In genomic region chr16:18776556-18777100, GRCm38 (mm10) we compare ENCODE assay signal across 8 mouse cellular contexts. TPM values are rescaled to one million over a fixed set of nuclear protein-coding genes. Genes with fewer than 3 reads are reported as not detected.
DNase-seq lines count a peak whose midpoint lies in the region; ATAC-seq and TF ChIP-seq lines count a peak whose summit lies in the region.

Gene Cldn5, plus strand, starts transcription at chr16:18776847.

- H3K9ac ChIP-seq in intestine, postnatal 0 days (ENCODE audit: low read depth, low read length): peak within 1 kb of the TSS; percentile 31; the same call in 1 of the 2 replicates
- peak within 1 kb of the TSS; percentile 46; the same call in 1 of the 2 replicates for H3K9ac ChIP-seq in liver, embryonic 11.5 days (ENCODE audit: low read depth, low read length)
- peak within 1 kb of the TSS; percentile 66 for H3K9ac ChIP-seq in neural tube, embryonic 13.5 days

- H3K4me3 ChIP-seq in cerebellum, adult 2 months (replicated peaks; ENCODE audit: insufficient read depth, low read depth, low read length): peak within 1 kb of the TSS; percentile 14
- H3K4me3 ChIP-seq in intestine, postnatal 0 days (ENCODE audit: low read depth, low read length): peak within 1 kb of the TSS; percentile 41
- H3K4me3 ChIP-seq in liver, embryonic 11.5 days (ENCODE audit: low read depth, low read length): peak within 1 kb of the TSS; percentile 49
- H3K4me3 ChIP-seq in neural tube, embryonic 13.5 days: peak within 1 kb of the TSS; percentile 45

- no peaks in the 10 kb centered on the region for H3K4me1 ChIP-seq in cerebellum, adult 2 months (ENCODE audit: control insufficient read depth, insufficient read depth, low read length)
- H3K4me1 ChIP-seq in intestine, postnatal 0 days (replicated peaks; ENCODE audit: control insufficient read depth, insufficient read depth, low read length): no peaks in the 10 kb centered on the region; the same call in 1 of the 2 replicates
- no peaks in the 10 kb centered on the region; the same call in 1 of the 2 replicates for H3K4me1 ChIP-seq in liver, embryonic 11.5 days (replicated peaks; ENCODE audit: control insufficient read depth, insufficient read depth, low read length)
- peaks cover 25% of the 10 kb centered on the region for H3K4me1 ChIP-seq in neural tube, embryonic 13.5 days (replicated peaks)

- TF ChIP-seq POLR2A in cerebellum, adult 2 months (IDR thresholded peaks at IDR 0.05; ENCODE audit: borderline replicate concordance, insufficient read depth, low read length): no peak
- TF ChIP-seq POLR2A in brain, embryonic 14.5 days (IDR thresholded peaks at IDR 0.05; ENCODE audit: borderline replicate concordance, extremely low read depth, insufficient read depth, insufficient read length, poor library complexity, severe bottlenecking): no peak

- H3K27me3 ChIP-seq in cerebellum, adult 2 months (ENCODE audit: control insufficient read depth, insufficient read depth, low read length): no peaks in the 10 kb centered on the region
- H3K27me3 ChIP-seq in intestine, postnatal 0 days (replicated peaks; ENCODE audit: control insufficient read depth, insufficient read depth, low read length): peaks cover 33% of the 10 kb centered on the region
- H3K27me3 ChIP-seq in liver, embryonic 11.5 days (replicated peaks; ENCODE audit: control insufficient read depth, insufficient read depth, low read length): peaks cover 53% of the 10 kb centered on the region
- peaks cover 51% of the 10 kb centered on the region for H3K27me3 ChIP-seq in neural tube, embryonic 13.5 days

- H3K9me3 ChIP-seq in intestine, postnatal 0 days (ENCODE audit: control insufficient read depth): no peaks in the 10 kb centered on the region
- H3K9me3 ChIP-seq in liver, embryonic 11.5 days (ENCODE audit: control insufficient read depth, low read length): no peaks in the 10 kb centered on the region
- H3K9me3 ChIP-seq in neural tube, embryonic 13.5 days: no peaks in the 10 kb centered on the region

- TF ChIP-seq CTCF in cerebellum, adult 2 months (IDR thresholded peaks at IDR 0.05; ENCODE audit: borderline replicate concordance, insufficient read depth, low read depth, low read length): no peak
- no peak for TF ChIP-seq CTCF in brain, embryonic 14.5 days (IDR thresholded peaks at IDR 0.05; ENCODE audit: borderline replicate concordance, extremely low read depth, insufficient read depth, insufficient read length)
- no peak for TF ChIP-seq CTCF in intestine, postnatal 0 days (IDR thresholded peaks at IDR 0.05; ENCODE audit: low read depth)

- 10% methylated on average over 19 of the region's 19 CpGs for WGBS in cerebellum, adult 2 months
- 12% methylated on average over 19 of the region's 19 CpGs for WGBS in intestine, postnatal 0 days
- WGBS in liver, embryonic 11.5 days: 8% methylated on average over 19 of the region's 19 CpGs
- 3% methylated on average over 19 of the region's 19 CpGs for WGBS in neural tube, embryonic 13.5 days

- no peak within 1 kb of the TSS for H3K27ac ChIP-seq in cerebellum, adult 2 months (ENCODE audit: insufficient read depth, low read length)
- H3K27ac ChIP-seq in intestine, postnatal 0 days (ENCODE audit: low read depth, low read length): no peak within 1 kb of the TSS
- H3K27ac ChIP-seq in liver, embryonic 11.5 days (ENCODE audit: low read depth, low read length): no peak within 1 kb of the TSS
- H3K27ac ChIP-seq in neural tube, embryonic 13.5 days (replicated peaks): peak within 1 kb of the TSS; percentile 25

- H3K4me2 ChIP-seq in intestine, postnatal 0 days (replicated peaks; ENCODE audit: low read depth): peak within 1 kb of the TSS; percentile 67
- peak within 1 kb of the TSS; percentile 57 for H3K4me2 ChIP-seq in liver, embryonic 11.5 days
- peak within 1 kb of the TSS; percentile 65 for H3K4me2 ChIP-seq in neural tube, embryonic 13.5 days

- no peak for DNase-seq in cerebellum, adult 2 months
- DNase-seq in cerebellum, postnatal 4 days (ENCODE audit: low spot score in 2 of 2): no peak
- peak; percentile 24 for DNase-seq in brain, embryonic 14.5 days (ENCODE audit: low read depth)
- DNase-seq in heart, adult 11 months: peak; percentile 99
- DNase-seq in liver, embryonic 11.5 days (ENCODE audit: low spot score): no peak
- no peak for DNase-seq in thymus, postnatal 25 days

- peak; percentile 28; the same call in 1 of the 2 replicates for ATAC-seq in intestine, postnatal 0 days
- ATAC-seq in liver, embryonic 11.5 days (replicated peaks; ENCODE audit: low FRiP score): peak; percentile 65
- ATAC-seq in neural tube, embryonic 13.5 days (ENCODE audit: low read depth): peak; percentile 38

- H3K36me3 ChIP-seq in intestine, postnatal 0 days (ENCODE audit: control insufficient read depth, insufficient read depth): 0 out of 2 replicates have a peak, but pooled peaks cover 3% of the 10 kb centered on the region
- peaks cover 3% of the 10 kb centered on the region; the same call in 1 of the 2 replicates for H3K36me3 ChIP-seq in liver, embryonic 11.5 days (ENCODE audit: control insufficient read depth, insufficient read depth, low read length)
- H3K36me3 ChIP-seq in neural tube, embryonic 13.5 days: no peaks in the 10 kb centered on the region

RNA-seq across cellular contexts. Expression of gene Cldn5, which starts in this region (rescaled TPM):
- polyA plus RNA-seq in cerebellum, adult 2 months (2012; rRNA removed): 62.8 and 71.8 TPM in 2 replicates
- 115 and 122 TPM in 2 replicates for polyA plus RNA-seq in brain, embryonic 14.5 days (2012; rRNA removed)
- 23.1 and 25.3 TPM in 2 replicates for polyA plus RNA-seq in intestine, postnatal 0 days (2015; fragmentation: Nextera tagmentation; extraction: Ambion mirVana)
- 18.5 and 18.8 TPM in 2 replicates for polyA plus RNA-seq in liver, embryonic 11.5 days (2014; fragmentation: Nextera tagmentation; extraction: Ambion mirVana)
- polyA plus RNA-seq in neural tube, embryonic 13.5 days (2015; fragmentation: Nextera tagmentation; extraction: Ambion mirVana): 91.1 and 97.1 TPM in 2 replicates

Comparison
In these comparisons a context has a peak if more than half of its experiments do, and no peak if none do; other contexts are left out.
1. DNase-seq: peak in brain, embryonic 14.5 days (single experiment) and heart, adult 11 months (single experiment); none in cerebellum, adult 2 months (0 of 2), cerebellum, postnatal 4 days (0 of 2), liver, embryonic 11.5 days (single experiment) and thymus, postnatal 25 days (single experiment).
2. Peak in every context shown above with its lines, with median percentiles within 50 percentile points of each other: H3K4me3 ChIP-seq, ATAC-seq, H3K4me2 ChIP-seq and H3K9ac ChIP-seq.